Mouse (Mus musculus) kidney, postnatal 0 days (tissue): ENCODE measurements around the gene Arhgef6. TPM values are rescaled to one million over a fixed set of nuclear protein-coding genes. Genes with fewer than 3 reads are reported as not detected.
A peak's percentile ranks its signal among the peaks of the same experiment; 100 is the strongest.

Experiments used
- ATAC-seq: fragments of 200-750 bp; cut with Nextera tagmentation; replicated peaks from 2 replicates; pipeline ENCODE4 v1.8.0; 2017; ENCODE audit warnings: low read depth, moderate number of reproducible peaks, moderate TSS enrichment, moderate library complexity; ENCODE audit not compliant: low FRiP score
- DNase-seq: peaks from one replicate; pipeline ENCODE4 v3.0.0-alpha.2; 2016; ENCODE audit warnings: low spot score
- H3K27ac ChIP-seq: fragments of 300-500 bp; sonication (generic); 2 replicates; pipeline ENCODE4 v1.5.1; 2014; ENCODE audit warnings: mild to moderate bottlenecking
- H3K27me3 ChIP-seq: fragments of 300-500 bp; sonication (generic); 2 replicates; pipeline ENCODE4 v1.6.1; 2014; ENCODE audit warnings: low read length, mixed read lengths; ENCODE audit not compliant: insufficient read depth
- H3K36me3 ChIP-seq: fragments of 300-500 bp; sonication (generic); 2 replicates; pipeline ENCODE4 v1.6.1; 2014; ENCODE audit warnings: low read length, mixed read lengths; ENCODE audit not compliant: insufficient read depth
- H3K4me1 ChIP-seq: fragments of 300-500 bp; sonication (generic); replicated peaks from 2 replicates; pipeline ENCODE4 v1.6.1; 2014; ENCODE audit warnings: antibody characterized with exemption, low read length, mixed read lengths; ENCODE audit not compliant: insufficient read depth
- H3K4me2 ChIP-seq: fragments of 300-500 bp; sonication (generic); 2 replicates; pipeline ENCODE4 v1.6.1; 2014; ENCODE audit warnings: mild to moderate bottlenecking, low read length, moderate library complexity, mixed read lengths
- H3K4me3 ChIP-seq: fragments of 300-500 bp; sonication (generic); replicated peaks from 2 replicates; pipeline ENCODE4 v1.5.1; 2014; ENCODE audit warnings: low read depth, low read length
- H3K9ac ChIP-seq: fragments of 300-500 bp; sonication (generic); 2 replicates; pipeline ENCODE4 v1.6.1; 2014; ENCODE audit warnings: low read depth, low read length
- H3K9me3 ChIP-seq: fragments of 300-500 bp; sonication (generic); replicated peaks from 2 replicates; pipeline ENCODE4 v1.6.1; 2016; ENCODE audit warnings: low read length, inconsistent platforms, mixed read lengths
- CTCF ChIP-seq: IDR thresholded peaks from 2 replicates; pipeline ENCODE4 v1.5.1; 2016; ENCODE audit warnings: antibody characterized with exemption, low read depth, mild to moderate bottlenecking, moderate library complexity
- WGBS: fragments of 180-500 bp; shearing (Covaris S2); extraction: QIAGEN DNeasy Blood & Tissue Kit; methylation state at CpG from one replicate; pipeline ENCODE4 v1.1.7; 2014; 5-methylcytosine and 5-hydroxymethylcytosine counted together
- polyA plus RNA-seq: library from polyadenylated mRNA; unstranded; fragments of >200 nt; fragmentation: Nextera tagmentation; extraction: Ambion mirVana; gene quantifications from 2 replicates; pipeline ENCODE4 v1.2.1, GENCODE M21; 2015

Gene Arhgef6
- 4.6 and 6.1 TPM in 2 replicates for polyA plus RNA-seq

DNA sequence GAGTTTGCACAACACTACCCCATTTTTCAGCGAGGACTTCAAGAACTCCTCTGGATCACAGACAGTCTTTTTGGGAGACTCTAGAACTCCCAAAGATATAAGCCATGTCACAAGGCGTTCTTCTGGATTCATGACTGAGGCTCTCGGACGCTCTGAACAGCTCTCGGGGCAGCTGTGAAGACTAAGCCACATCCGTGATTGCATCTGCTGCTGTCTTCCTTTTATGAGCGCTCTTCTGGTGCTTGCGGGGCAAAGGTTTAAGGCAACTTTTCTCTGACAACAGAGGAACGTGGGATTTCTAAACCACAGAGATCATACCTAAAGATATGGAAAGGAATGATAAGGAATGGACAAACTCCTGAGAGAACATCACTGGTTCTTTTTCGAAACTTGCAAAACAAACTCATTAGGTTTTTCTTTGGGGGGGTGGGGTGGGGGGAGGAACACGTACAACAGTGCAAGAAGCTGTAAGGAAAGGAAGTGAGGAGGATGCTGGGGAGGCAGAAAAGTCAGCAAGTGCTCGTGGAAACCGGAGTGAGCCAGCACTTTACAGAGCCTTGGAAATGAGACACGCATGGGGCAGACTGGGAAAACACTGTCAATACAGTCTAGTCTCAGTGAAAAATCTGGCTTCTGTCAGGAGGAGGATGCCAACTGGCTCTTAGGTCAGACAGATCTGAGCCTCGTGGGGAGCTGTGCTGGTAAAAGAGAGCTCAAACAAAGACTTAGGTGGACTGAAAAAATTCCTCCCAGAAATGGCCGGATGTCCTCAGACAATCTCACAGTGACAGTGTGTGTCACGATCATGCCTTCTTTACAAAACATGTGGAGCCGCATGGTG lies at the start of gene Arhgef6:
Gene Arhgef6 (minus strand): TSS at position 359 of the 841 bp plus-strand sequence.
- Histone ChIP-seq H3K9me3 (no peaks in the 10 kb centered on the region), H3K36me3 (no peaks in the 10 kb centered on the region), H3K4me2 (peak within 1 kb of the TSS; percentile 21; the same call in 1 of the 2 replicates), H3K27ac (no peak within 1 kb of the TSS), H3K4me1 (no peaks in the 10 kb centered on the region), H3K4me3 (no peak within 1 kb of the TSS), H3K27me3 (no peaks in the 10 kb centered on the region), H3K9ac (no peak within 1 kb of the TSS)
- WGBS: 47% methylated on average over 18 of the region's 18 CpGs
- TF ChIP-seq CTCF: no peak
- no peak for ATAC-seq
- DNase-seq: peak; percentile 20

DNA sequence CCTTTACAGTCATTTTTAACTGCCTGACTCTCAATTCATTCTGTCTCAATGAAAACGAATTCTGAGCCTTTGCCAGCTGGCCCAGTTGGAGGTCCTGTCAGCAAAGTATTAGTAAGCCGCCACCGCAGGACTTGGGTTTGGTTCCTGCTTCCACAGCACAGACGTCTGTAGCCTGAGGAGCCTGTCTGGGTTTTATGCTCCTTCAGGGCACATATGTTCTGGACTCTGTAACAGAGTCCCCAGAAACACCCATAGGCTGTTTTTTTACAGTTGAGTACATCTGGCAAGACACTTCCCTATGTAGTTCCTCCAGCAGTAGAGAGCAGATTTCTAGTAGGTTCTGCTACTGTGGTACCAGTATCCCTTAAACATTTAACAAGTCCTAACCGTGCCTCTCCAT lies 42.4 kb upstream of the Arhgef6 start:
- Histone ChIP-seq H3K4me1 (no peaks in the 10 kb centered on the region), H3K9me3 (no peaks in the 10 kb centered on the region), H3K4me2 (no peak overlapping the region), H3K27me3 (no peaks in the 10 kb centered on the region), H3K4me3 (no peak overlapping the region), H3K36me3 (peaks cover 7% of the 10 kb centered on the region; the same call in 1 of the 2 replicates), H3K9ac (no peak overlapping the region), H3K27ac (no peak overlapping the region)
- DNase-seq (no peak), ATAC-seq (no peak)
- no peak for TF ChIP-seq CTCF
- 67% methylated on average over 5 of the region's 5 CpGs for WGBS

DNA sequence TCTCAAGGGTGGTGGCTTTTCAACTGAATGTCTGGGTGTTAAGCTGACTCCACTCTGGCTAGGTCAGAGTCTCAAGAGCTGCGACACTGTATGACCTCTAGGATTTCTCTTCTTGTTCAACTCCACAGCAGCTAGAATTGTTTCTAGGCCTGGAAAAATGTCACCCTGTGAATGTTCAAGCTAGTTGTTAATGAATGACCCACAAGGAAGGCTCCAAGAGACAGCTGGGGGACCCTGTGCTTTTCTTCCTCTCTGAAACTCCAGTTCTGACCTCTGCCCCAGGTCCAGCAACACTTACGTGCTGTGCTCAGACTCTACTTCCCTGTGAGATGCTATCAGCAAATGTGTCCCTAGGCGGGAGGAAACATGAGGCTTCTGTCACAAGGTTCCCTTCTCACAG lies 40.0 kb upstream of the Arhgef6 start:
- Histone ChIP-seq H3K4me2 (no peak overlapping the region), H3K4me3 (no peak overlapping the region), H3K9me3 (no peaks in the 10 kb centered on the region), H3K4me1 (no peaks in the 10 kb centered on the region), H3K27me3 (no peaks in the 10 kb centered on the region), H3K36me3 (0 out of 2 replicates have a peak, but pooled peaks cover 2% of the 10 kb centered on the region), H3K9ac (no peak overlapping the region), H3K27ac (peak overlapping the region; percentile 25; the same call in 1 of the 2 replicates)
- DNase-seq (no peak), ATAC-seq (peak; percentile 77)
- 71% methylated on average over 3 of the region's 3 CpGs for WGBS
- TF ChIP-seq CTCF: no peak

DNA sequence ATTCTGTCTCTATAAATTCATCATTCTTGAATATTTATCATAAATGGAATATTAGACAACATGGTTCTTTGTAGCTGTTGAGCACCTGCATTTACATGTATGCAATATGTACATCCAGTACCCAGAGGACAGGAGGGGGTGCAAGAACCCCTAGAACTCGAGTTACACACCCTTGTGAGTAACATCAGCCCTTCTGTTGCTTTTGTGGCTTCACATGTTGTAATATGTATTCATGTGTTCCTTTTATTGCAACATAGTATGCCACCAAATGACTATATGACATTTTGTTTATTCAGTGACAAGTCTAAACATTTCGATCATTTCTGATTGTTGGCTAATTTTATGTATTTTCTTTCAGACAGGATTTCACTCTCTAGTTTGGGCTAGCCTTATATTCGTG lies 38.6 kb upstream of the Arhgef6 start:
- WGBS: 75% methylated on average over 3 of the region's 3 CpGs
- H3K4me1 ChIP-seq: no peaks in the 10 kb centered on the region
- H3K9me3 ChIP-seq: no peaks in the 10 kb centered on the region
- H3K27me3 ChIP-seq: no peaks in the 10 kb centered on the region
- ATAC-seq (no peak), DNase-seq (no peak)
- TF ChIP-seq CTCF: no peak
- H3K27ac ChIP-seq: no peak overlapping the region
- 0 out of 2 replicates have a peak, but pooled peaks cover 2% of the 10 kb centered on the region for H3K36me3 ChIP-seq
- no peak overlapping the region for H3K9ac ChIP-seq
- H3K4me2 ChIP-seq: no peak overlapping the region
- H3K4me3 ChIP-seq: no peak overlapping the region

DNA sequence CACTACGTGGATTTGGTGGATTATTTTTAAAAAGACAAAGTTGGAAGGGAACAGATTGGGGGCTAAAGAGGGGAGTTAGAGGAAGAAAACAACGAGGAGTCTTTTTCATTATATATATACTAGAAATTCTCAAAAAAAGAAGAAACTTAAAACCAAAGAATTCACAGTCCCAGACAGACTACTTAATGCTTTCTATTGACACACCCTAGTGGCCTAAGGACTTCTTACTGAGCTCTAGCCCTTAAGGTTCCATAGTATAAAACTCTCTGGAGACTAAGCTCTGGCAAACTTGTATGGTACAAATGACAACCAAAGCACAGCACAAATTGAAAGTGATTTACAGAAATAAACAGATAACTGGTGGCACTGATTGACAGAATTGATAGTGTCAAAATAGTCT lies 35.5 kb upstream of the Arhgef6 start:
- Histone ChIP-seq H3K9ac (no peak overlapping the region), H3K4me1 (no peaks in the 10 kb centered on the region), H3K9me3 (no peaks in the 10 kb centered on the region), H3K27ac (no peak overlapping the region), H3K36me3 (no peaks in the 10 kb centered on the region), H3K27me3 (no peaks in the 10 kb centered on the region), H3K4me2 (no peak overlapping the region), H3K4me3 (no peak overlapping the region)
- DNase-seq (no peak), ATAC-seq (no peak)
- no peak for TF ChIP-seq CTCF
- 75% methylated on average over 2 of the region's 2 CpGs for WGBS

DNA sequence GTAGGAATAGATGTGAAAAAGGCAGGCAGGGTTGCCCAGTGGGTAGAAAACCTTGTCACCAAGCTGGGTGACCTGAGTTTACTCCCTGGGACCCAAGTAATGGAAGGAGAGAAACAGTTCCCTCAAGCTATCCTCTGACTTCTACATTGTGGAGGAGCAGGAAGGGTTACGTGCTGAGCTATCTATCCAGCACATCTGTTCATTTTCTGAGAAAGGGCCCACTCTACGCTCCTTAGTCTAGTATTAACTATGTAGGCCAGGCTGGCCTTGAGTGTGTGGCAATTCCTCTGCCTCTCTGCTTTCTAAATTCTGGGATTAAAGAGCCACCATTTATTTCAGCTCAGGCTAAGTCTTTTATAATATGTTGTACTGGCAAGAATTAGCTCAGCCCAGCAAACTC lies 35.0 kb upstream of the Arhgef6 start:
- WGBS: 79% methylated on average over 2 of the region's 2 CpGs
- no peaks in the 10 kb centered on the region for H3K4me1 ChIP-seq
- TF ChIP-seq CTCF: no peak
- DNase-seq: no peak
- no peak overlapping the region for H3K4me3 ChIP-seq
- no peak overlapping the region for H3K4me2 ChIP-seq
- H3K9ac ChIP-seq: no peak overlapping the region
- no peaks in the 10 kb centered on the region for H3K27me3 ChIP-seq
- ATAC-seq: no peak
- H3K36me3 ChIP-seq: no peaks in the 10 kb centered on the region
- H3K9me3 ChIP-seq: no peaks in the 10 kb centered on the region
- H3K27ac ChIP-seq: no peak overlapping the region
